Mouse (Mus musculus) MN1 (cell line): ENCODE results near the gene Zc2hc1b.
"Not testable (repeated sequence)": the region's sequence is repeated elsewhere in the genome, so short reads cannot be mapped to it uniquely, and the experiment has no call there.

ENCODE experiments used
- DNase-seq: peaks from one replicate; pipeline ENCODE4 v3.0.0-alpha.2; 2016; ENCODE audit warnings: low spot score

The Zc2hc1b gene

GRCm38 (mm10) chr10:13177973-13178624, at the start of gene Zc2hc1b:
Gene Zc2hc1b (minus strand): TSS chr10:13178023.
- DNase-seq: peak; percentile 45

GRCm38 (mm10) chr10:13225377-13226063, 47.7 kb upstream of the Zc2hc1b start:
- DNase-seq: no peak

- DNase-seq: no peak
These were observed 44.3 kb upstream of the Zc2hc1b start for GRCm38 (mm10) chr10:13222135-13222534.

GRCm38 (mm10) chr10:13220061-13220460, 42.2 kb upstream of the Zc2hc1b start:
- no peak for DNase-seq

- DNase-seq: no peak
These were observed 36.1 kb upstream of the Zc2hc1b start for GRCm38 (mm10) chr10:13213956-13214355.

- no peak for DNase-seq
These were observed 35.0 kb upstream of the Zc2hc1b start for GRCm38 (mm10) chr10:13212829-13213228.

GRCm38 (mm10) chr10:13212326-13212725, 34.5 kb upstream of the Zc2hc1b start:
- no peak for DNase-seq

- no peak for DNase-seq
These were observed 32.3 kb upstream of the Zc2hc1b start for GRCm38 (mm10) chr10:13209930-13210637.

GRCm38 (mm10) chr10:13209506-13209905, 31.7 kb upstream of the Zc2hc1b start:
- DNase-seq: no peak

GRCm38 (mm10) chr10:13209061-13209460, 31.2 kb upstream of the Zc2hc1b start:
- no peak for DNase-seq

- DNase-seq: no peak
These were observed 24.0 kb upstream of the Zc2hc1b start for GRCm38 (mm10) chr10:13201741-13202293.

GRCm38 (mm10) chr10:13200862-13201261, 23.0 kb upstream of the Zc2hc1b start:
- DNase-seq: no peak

- DNase-seq: no peak
These were observed 21.4 kb upstream of the Zc2hc1b start for GRCm38 (mm10) chr10:13199234-13199633.

- no peak for DNase-seq
These were observed 19.2 kb upstream of the Zc2hc1b start for GRCm38 (mm10) chr10:13196872-13197507.

GRCm38 (mm10) chr10:13193496-13193895, 15.7 kb upstream of the Zc2hc1b start:
- not testable (repeated sequence) for DNase-seq

- peak; percentile 99 for DNase-seq
These were observed 15.0 kb upstream of the Zc2hc1b start, which contains the start of gene Ltv1 for GRCm38 (mm10) chr10:13192731-13193351. Gene Ltv1 (minus strand): TSS chr10:13193168.

- no peak for DNase-seq
These were observed 12.1 kb upstream of the Zc2hc1b start for GRCm38 (mm10) chr10:13189881-13190280.

- DNase-seq: peak; percentile 58
These were observed 8.9 kb upstream of the Zc2hc1b start for GRCm38 (mm10) chr10:13186754-13187153.

- no peak for DNase-seq
These were observed 6.4 kb upstream of the Zc2hc1b start for GRCm38 (mm10) chr10:13184170-13184766.

GRCm38 (mm10) chr10:13180211-13180610, 2.4 kb upstream of the Zc2hc1b start:
- DNase-seq: no peak

GRCm38 (mm10) chr10:13175866-13176265, 2.0 kb downstream of the Zc2hc1b start:
- no peak for DNase-seq
